Mouse (Mus musculus) lung, embryonic 16.5 days (tissue): ENCODE data around the gene Hist1h4d. TPM values are rescaled to one million over a fixed set of nuclear protein-coding genes. Genes with fewer than 3 reads are reported as not detected.
"Not testable (repeated sequence)": the region's sequence is repeated elsewhere in the genome, so short reads cannot be mapped to it uniquely, and the experiment has no call there.

Experiments
- ATAC-seq: fragments of 200-750 bp; cut with Nextera tagmentation; 2 replicates; pipeline ENCODE4 v1.8.0; 2017; ENCODE audit warnings: low read depth, mild to moderate bottlenecking, moderate library complexity
- H3K27ac ChIP-seq: fragments of 300-500 bp; sonication (generic); 2 replicates; pipeline ENCODE4 v1.5.1; 2014; ENCODE audit warnings: mild to moderate bottlenecking, control low read depth, low read length
- H3K27me3 ChIP-seq: fragments of 300-500 bp; sonication (generic); 2 replicates; pipeline ENCODE4 v1.6.1; 2014; ENCODE audit warnings: low read depth, low read length, mixed read lengths; ENCODE audit not compliant: control insufficient read depth, insufficient read depth
- H3K36me3 ChIP-seq: fragments of 300-500 bp; sonication (generic); 2 replicates; pipeline ENCODE4 v1.6.1; 2014; ENCODE audit warnings: low read length; ENCODE audit not compliant: control insufficient read depth, insufficient read depth
- H3K4me1 ChIP-seq: fragments of 300-500 bp; sonication (generic); replicated peaks from 2 replicates; pipeline ENCODE4 v1.6.1; 2014; ENCODE audit warnings: low read length, mixed read lengths; ENCODE audit not compliant: control insufficient read depth, insufficient read depth
- H3K4me2 ChIP-seq: fragments of 300-500 bp; sonication (generic); 2 replicates; pipeline ENCODE4 v1.6.1; 2014; ENCODE audit warnings: low read depth, low read length, control low read depth
- H3K4me3 ChIP-seq: fragments of 300-500 bp; sonication (generic); 2 replicates; pipeline ENCODE4 v1.5.1; 2014; ENCODE audit warnings: mild to moderate bottlenecking, low read length, control low read depth
- H3K9ac ChIP-seq: fragments of 300-500 bp; sonication (generic); 2 replicates; pipeline ENCODE4 v1.6.1; 2014; ENCODE audit warnings: low read length, control low read depth
- H3K9me3 ChIP-seq: fragments of 300-500 bp; sonication (generic); 2 replicates; pipeline ENCODE4 v1.6.1; 2016; ENCODE audit warnings: low read length; ENCODE audit not compliant: control insufficient read depth
- WGBS: fragments of 180-500 bp; shearing (Covaris S2); extraction: QIAGEN DNeasy Blood & Tissue Kit; methylation state at CpG from one replicate; pipeline ENCODE4 v1.1.7; 2014; 5-methylcytosine and 5-hydroxymethylcytosine counted together
- polyA plus RNA-seq: library from polyadenylated mRNA; unstranded; fragments of >200 nt; fragmentation: Nextera tagmentation; extraction: Ambion mirVana; gene quantifications from 2 replicates; pipeline ENCODE4 v1.2.1, GENCODE M21; 2015

The Hist1h4d gene
- polyA plus RNA-seq, 1 experiment from 2014 or later = 130 TPM

DNA sequence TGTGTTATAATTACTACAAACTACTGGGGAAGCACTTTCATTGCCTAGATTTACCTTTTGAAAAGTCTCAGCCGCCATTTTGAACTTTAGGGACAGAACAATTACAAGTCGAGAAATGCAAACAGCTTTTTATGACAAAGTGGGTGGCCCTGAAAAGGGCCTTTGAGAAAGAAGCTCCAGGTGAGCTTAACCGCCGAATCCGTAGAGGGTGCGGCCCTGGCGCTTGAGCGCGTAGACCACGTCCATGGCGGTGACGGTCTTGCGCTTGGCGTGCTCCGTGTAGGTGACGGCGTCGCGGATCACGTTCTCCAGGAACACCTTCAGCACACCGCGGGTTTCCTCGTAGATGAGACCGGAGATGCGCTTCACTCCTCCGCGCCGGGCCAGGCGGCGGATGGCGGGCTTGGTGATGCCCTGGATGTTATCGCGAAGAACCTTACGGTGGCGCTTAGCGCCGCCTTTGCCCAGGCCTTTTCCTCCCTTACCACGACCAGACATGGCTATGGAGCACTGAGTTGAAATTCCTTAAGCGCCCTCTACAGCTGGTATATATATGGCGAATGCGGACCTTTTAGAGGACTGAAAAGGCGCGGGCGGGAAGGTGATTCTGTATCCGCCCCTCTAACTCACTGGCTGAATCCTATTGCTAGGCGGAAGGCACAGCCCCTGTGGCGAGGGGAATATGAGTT is 30.1 kb upstream of the Hist1h4d start, which contains the start of gene Hist1h4f:
Gene Hist1h4f (minus strand): TSS at position 503 of the 689 bp plus-strand sequence.
- under 1% methylated on average over 46 of the region's 47 CpGs for WGBS

DNA sequence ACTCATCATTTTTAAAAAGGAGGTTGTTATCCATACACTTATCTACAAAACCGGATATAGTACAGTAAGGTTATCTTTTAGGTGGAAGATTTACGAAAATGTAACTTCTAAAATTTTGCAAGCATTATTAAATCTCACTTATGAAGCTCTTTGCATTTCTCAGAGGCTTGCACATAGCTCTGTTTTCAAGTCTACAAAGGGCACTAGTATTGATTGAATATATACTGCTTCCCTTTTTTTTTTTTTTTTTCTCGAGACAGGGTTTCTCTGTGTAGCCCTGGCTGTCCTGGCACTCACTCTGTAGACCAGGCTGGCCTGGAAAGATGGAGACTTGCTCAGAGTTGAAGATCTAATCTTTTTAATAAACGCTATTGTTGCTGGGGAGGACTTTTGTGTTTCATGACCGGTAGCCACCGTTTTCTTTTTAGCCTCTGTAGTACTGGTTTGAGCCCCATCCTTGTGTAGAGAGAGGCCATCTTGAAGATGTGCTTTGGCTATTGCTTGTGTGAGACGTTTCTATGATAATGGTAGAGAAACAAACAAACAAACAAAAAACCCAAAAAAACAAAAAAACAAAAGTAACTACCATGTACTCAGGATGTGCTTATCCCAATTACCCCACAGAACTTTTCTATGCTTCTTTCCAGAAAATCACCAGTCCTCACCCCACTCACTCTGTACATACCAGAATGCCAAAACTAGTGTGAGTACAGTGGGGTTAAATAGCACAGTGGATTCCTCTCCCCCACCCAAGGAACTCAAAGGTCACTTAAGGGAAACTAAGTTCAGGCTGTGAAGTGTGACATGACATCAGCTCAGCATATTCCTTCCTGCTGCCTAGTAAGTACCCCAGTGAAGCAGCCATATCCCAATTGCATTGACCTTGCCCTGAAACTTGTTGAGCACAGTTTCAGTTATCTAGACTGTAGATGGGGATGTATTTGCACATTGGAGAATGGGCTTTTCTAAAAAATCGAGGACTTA is 29.2 kb upstream of the Hist1h4d start:
- no peak for ATAC-seq
- peaks cover 15% of the 10 kb centered on the region for H3K4me1 ChIP-seq
- no peaks in the 10 kb centered on the region for H3K36me3 ChIP-seq
- 43% methylated on average over 8 of the region's 8 CpGs for WGBS
- peak overlapping the region; percentile 88 for H3K27ac ChIP-seq
- no peaks in the 10 kb centered on the region for H3K9me3 ChIP-seq
- H3K27me3 ChIP-seq = no peaks in the 10 kb centered on the region
- peak overlapping the region; percentile 51; the same call in 1 of the 2 replicates for H3K9ac ChIP-seq
- peak overlapping the region; percentile 64 for H3K4me2 ChIP-seq
- peak overlapping the region; percentile 53 for H3K4me3 ChIP-seq

More for the DNA sequence above, 30.1 kb upstream of the Hist1h4d start, which contains the start of gene Hist1h4f:
- ATAC-seq = peak; percentile 79
- Histone ChIP-seq H3K4me2 (peak within 1 kb of the TSS; percentile 64), H3K4me3 (peak within 1 kb of the TSS; percentile 53), H3K27ac (peak within 1 kb of the TSS; percentile 88), H3K9ac (peak within 1 kb of the TSS; percentile 71), H3K4me1 (peaks cover 12% of the 10 kb centered on the region)
- H3K9me3 ChIP-seq, H3K36me3 ChIP-seq, H3K27me3 ChIP-seq: not testable (repeated sequence)

GRCm38 (mm10) chr13:23552962-23553361 is 28.4 kb upstream of the Hist1h4d start, which contains the start of gene Hist1h1d:
TSS of gene Hist1h1d (plus strand) at chr13:23553262.
- Histone ChIP-seq H3K27me3 (no peaks in the 10 kb centered on the region), H3K27ac (peak within 1 kb of the TSS; percentile 98), H3K9me3 (no peaks in the 10 kb centered on the region), H3K9ac (peak within 1 kb of the TSS; percentile 43), H3K4me3 (no peak within 1 kb of the TSS; the same call in 1 of the 2 replicates), H3K4me1 (peaks cover 15% of the 10 kb centered on the region), H3K4me2 (peak within 1 kb of the TSS; percentile 64), H3K36me3 (no peaks in the 10 kb centered on the region)
- no peak for ATAC-seq

DNA sequence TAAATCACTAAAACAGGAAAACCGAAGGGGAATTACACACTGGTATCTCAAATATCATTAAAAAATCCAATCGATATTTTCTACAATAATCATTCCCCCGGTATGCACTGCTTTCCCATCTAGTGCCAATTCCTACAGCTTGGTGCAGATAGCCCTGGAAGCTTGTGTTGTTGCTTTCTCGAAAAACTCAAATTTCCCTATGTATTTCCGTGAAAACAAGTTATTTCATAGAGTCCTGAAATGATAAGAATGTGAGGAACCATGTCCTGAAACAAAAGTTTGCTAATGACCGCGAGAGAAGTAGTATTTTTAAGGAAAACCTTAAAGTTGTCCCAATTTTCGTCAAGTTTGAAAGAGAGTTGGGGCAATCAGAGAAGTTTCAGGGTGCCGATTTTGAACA is 27.0 kb upstream of the Hist1h4d start:
- peak overlapping the region; percentile 98 for H3K27ac ChIP-seq
- ATAC-seq = no peak
- H3K9me3 ChIP-seq = no peaks in the 10 kb centered on the region
- H3K4me2 ChIP-seq = peak overlapping the region; percentile 82
- peak overlapping the region; percentile 69 for H3K4me3 ChIP-seq
- no peaks in the 10 kb centered on the region for H3K27me3 ChIP-seq
- H3K9ac ChIP-seq = peak overlapping the region; percentile 87
- H3K36me3 ChIP-seq = no peaks in the 10 kb centered on the region
- 15% methylated on average over 9 of the region's 9 CpGs for WGBS
- peaks cover 15% of the 10 kb centered on the region for H3K4me1 ChIP-seq

GRCm38 (mm10) chr13:23554925-23555838 is 26.2 kb upstream of the Hist1h4d start:
- under 1% methylated on average over 48 of the region's 54 CpGs for WGBS
- peak; percentile 89 for ATAC-seq

DNA sequence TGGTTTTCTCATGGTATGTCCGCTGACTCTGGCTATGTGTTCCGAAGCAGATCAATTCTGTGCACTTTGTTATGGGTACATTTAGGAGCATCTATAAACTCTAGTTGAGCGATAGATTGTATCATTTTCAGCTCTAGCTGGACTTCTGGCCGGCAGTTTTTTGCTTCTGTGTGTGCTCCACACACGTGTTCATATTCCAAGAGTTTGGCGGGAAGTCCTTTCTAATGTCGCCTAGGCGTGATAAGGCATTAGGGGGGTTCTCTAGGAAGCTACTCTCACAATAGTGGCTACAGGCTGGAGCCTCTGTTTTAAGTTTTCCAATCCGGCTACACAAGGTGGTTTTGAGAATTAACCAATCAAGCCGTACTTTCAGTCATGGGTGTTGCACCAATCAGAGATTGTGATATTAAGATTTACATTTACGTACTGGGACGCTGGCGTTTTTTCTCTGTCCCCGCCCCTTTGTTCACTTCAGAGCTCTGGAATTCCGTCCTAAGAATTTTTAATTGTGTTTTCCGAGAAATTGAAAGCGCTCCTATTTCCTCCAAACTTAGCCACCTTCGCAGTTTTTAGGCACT is 25.5 kb upstream of the Hist1h4d start:
- Histone ChIP-seq H3K4me1 (peaks cover 10% of the 10 kb centered on the region), H3K9ac (peak overlapping the region; percentile 87), H3K36me3 (no peaks in the 10 kb centered on the region), H3K27me3 (no peaks in the 10 kb centered on the region), H3K9me3 (no peaks in the 10 kb centered on the region), H3K4me2 (peak overlapping the region; percentile 82), H3K4me3 (peak overlapping the region; percentile 69), H3K27ac (peak overlapping the region; percentile 98)
- WGBS = 0% methylated on average over 18 of the region's 18 CpGs
- ATAC-seq = peak; percentile 78

More at GRCm38 (mm10) chr13:23554925-23555838, 26.2 kb upstream of the Hist1h4d start:
- H3K9me3 ChIP-seq = no peaks in the 10 kb centered on the region
- H3K27me3 ChIP-seq = no peaks in the 10 kb centered on the region
- H3K36me3 ChIP-seq = no peaks in the 10 kb centered on the region
- H3K9ac ChIP-seq = peak overlapping the region; percentile 87
- peak overlapping the region; percentile 98 for H3K27ac ChIP-seq
- H3K4me2 ChIP-seq = peak overlapping the region; percentile 82
- H3K4me1 ChIP-seq = peaks cover 15% of the 10 kb centered on the region
- peak overlapping the region; percentile 69 for H3K4me3 ChIP-seq

DNA sequence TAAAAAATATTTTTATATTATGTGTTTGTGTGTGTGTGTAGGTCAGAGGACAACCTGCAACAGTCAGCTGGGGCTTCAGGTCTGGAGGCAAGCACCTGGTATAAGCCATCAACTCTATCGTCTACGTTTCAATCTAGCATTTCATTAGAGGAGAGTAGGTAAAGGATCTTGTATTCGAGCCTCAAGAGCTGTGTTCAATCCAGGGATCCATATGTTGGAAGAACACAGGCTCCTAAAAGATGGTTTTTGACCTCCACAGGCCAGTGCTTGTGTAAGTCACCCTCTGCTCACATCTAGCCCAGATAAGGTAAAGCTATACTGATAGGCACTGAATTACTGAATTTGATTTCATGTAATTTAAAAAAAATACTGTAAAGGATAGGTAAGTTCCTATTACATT is 24.5 kb upstream of the Hist1h4d start:
- peak overlapping the region; percentile 45; the same call in 1 of the 2 replicates for H3K9ac ChIP-seq
- no peaks in the 10 kb centered on the region for H3K36me3 ChIP-seq
- peak overlapping the region; percentile 22; the same call in 1 of the 2 replicates for H3K4me3 ChIP-seq
- no peak for ATAC-seq
- WGBS = 57% methylated on average over 3 of the region's 3 CpGs
- H3K27ac ChIP-seq = peak overlapping the region; percentile 75
- no peaks in the 10 kb centered on the region for H3K27me3 ChIP-seq
- no peaks in the 10 kb centered on the region for H3K9me3 ChIP-seq
- peaks cover 10% of the 10 kb centered on the region for H3K4me1 ChIP-seq
- H3K4me2 ChIP-seq = peak overlapping the region; percentile 82

GRCm38 (mm10) chr13:23560699-23561098 is 20.7 kb upstream of the Hist1h4d start:
- not testable (repeated sequence) for ATAC-seq, H3K4me1 ChIP-seq, H3K9me3 ChIP-seq, H3K36me3 ChIP-seq, H3K4me3 ChIP-seq, H3K27me3 ChIP-seq
- Histone ChIP-seq H3K9ac (peak overlapping the region; percentile 39; the same call in 1 of the 2 replicates), H3K27ac (peak overlapping the region; percentile 52; the same call in 1 of the 2 replicates), H3K4me2 (peak overlapping the region; percentile 29)
- WGBS = 17% methylated on average over 2 of the region's 2 CpGs
